Mouse (Mus musculus) ES-Bruce4 (cell line): Measurements from ENCODE around the gene Kcnq1. TPM values are rescaled to one million over a fixed set of nuclear protein-coding genes. Genes with fewer than 3 reads are reported as not detected.

Experiments used
- H3K27ac ChIP-seq: 2 replicates; pipeline ENCODE4 v1.5.1; 2012; ENCODE audit warnings: low read length, inconsistent platforms; ENCODE audit not compliant: insufficient read depth
- H3K27me3 ChIP-seq: 2 replicates; pipeline ENCODE4 v1.6.1; 2012; ENCODE audit warnings: mild to moderate bottlenecking, low read length, inconsistent platforms; ENCODE audit not compliant: control insufficient read depth, poor library complexity, insufficient read depth, severe bottlenecking
- H3K36me3 ChIP-seq: 2 replicates; pipeline ENCODE4 v1.6.1; 2012; ENCODE audit warnings: inconsistent platforms, mild to moderate bottlenecking, low read length, moderate library complexity; ENCODE audit not compliant: control insufficient read depth, poor library complexity, insufficient read depth, severe bottlenecking
- H3K4me1 ChIP-seq: one replicate; pipeline ENCODE4 v1.8.1; 2011; ENCODE audit warnings: low read length; ENCODE audit not compliant: control insufficient read depth, insufficient read depth
- H3K4me3 ChIP-seq: 2 replicates; pipeline ENCODE4 v1.5.1; 2011; ENCODE audit warnings: low read depth, mild to moderate bottlenecking, low read length
- H3K9ac ChIP-seq: 2 replicates; pipeline ENCODE4 v1.6.1; 2012; ENCODE audit warnings: low read depth, mild to moderate bottlenecking, inconsistent platforms; ENCODE audit not compliant: poor library complexity, severe bottlenecking
- H3K9me3 ChIP-seq: replicated peaks from 2 replicates; pipeline ENCODE4 v1.6.1; 2012; ENCODE audit warnings: mild to moderate bottlenecking, low read length, inconsistent platforms; ENCODE audit not compliant: control insufficient read depth, poor library complexity, insufficient read depth, severe bottlenecking
- CTCF ChIP-seq: IDR thresholded peaks from one replicate; pipeline ENCODE4 v1.8.1; 2011; ENCODE audit warnings: low read depth, low read length
- EP300 ChIP-seq: IDR thresholded peaks from 2 replicates; pipeline ENCODE4 v1.6.1; 2011; ENCODE audit warnings: low read depth, low read length; ENCODE audit not compliant: insufficient read depth
- POLR2A ChIP-seq: IDR thresholded peaks from one replicate; pipeline ENCODE4 v1.8.1; 2011; ENCODE audit warnings: low read length; ENCODE audit not compliant: insufficient read depth
- polyA plus RNA-seq: library from polyadenylated mRNA; stranded (reverse); fragments of >200 nt; gene quantifications from 2 replicates; pipeline ENCODE4 v1.2.4, GENCODE M21; 2011; ENCODE audit warnings: low read depth; ENCODE audit not compliant: missing spikeins, insufficient read depth, insufficient read length

The Kcnq1 gene
- polyA plus RNA-seq, 1 experiment: not detected

DNA sequence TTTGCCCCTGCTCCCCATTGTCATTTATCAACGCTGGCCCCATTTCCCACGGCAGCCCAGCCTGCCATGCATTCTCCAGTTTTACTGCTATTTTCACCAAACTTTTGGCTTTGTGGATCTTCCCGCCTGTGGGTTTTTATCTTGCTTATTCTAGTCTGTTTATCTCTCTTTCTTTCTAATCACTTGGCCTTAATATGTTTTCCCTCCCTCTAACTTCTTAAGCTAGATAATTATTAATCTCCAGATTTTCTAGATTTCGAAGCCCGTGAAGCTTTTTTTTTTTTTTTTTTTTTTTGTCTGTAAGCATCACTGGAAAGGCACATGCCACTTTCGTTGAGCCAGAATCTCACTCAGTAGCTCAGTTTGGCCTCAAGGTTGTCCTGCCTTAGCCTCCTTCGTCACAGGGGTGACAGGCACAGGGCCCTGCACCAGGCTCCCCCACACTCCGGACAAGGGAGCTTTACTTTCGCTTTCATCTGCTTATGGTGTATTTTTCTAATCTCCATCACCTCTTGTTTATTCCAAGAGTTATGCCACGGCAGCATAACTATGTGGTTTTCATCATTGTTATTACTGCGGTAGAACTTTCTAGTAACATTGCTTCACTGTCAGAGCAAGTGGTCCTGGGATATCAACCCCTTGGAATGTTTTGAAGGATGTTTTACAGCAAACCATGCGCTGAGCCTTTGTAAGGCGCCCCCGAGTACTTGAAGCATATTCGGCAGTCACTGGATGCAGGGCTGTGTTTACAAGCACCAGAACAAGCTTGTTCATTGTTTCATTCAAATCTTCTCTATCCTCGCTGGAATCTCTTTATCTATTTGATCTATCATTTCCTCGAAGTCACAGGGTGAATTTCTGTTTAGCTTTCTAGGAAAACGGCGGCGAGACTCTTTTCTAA is 261.5 kb downstream of the Kcnq1 start:
- no peak overlapping the region for H3K4me3 ChIP-seq
- no peak overlapping the region for H3K27ac ChIP-seq
- H3K4me1 ChIP-seq: no peaks in the 10 kb centered on the region
- no peaks in the 10 kb centered on the region for H3K36me3 ChIP-seq
- H3K27me3 ChIP-seq: no peaks in the 10 kb centered on the region
- TF ChIP-seq EP300 (no peak), POLR2A (no peak), CTCF (no peak)
- no peak overlapping the region for H3K9ac ChIP-seq
- H3K9me3 ChIP-seq: no peaks in the 10 kb centered on the region

DNA sequence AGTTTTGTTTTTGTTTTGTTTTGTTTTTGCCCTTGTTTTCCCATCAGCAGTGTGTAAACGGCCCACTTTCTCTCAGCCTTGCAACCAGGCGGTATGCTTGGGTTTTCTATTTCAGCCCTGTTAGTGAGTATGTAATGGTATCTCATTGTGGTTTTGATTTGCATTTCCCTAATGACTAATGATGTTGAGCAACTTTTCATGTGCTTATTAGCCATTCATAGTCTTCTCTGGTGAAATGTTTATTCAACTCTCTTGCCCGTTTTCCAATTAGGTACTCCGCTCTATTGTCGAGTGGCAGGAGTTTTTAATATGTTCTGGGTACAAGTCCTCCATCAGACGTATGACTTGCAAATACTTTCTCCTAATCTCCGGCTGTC is 262.1 kb downstream of the Kcnq1 start:
- Histone ChIP-seq H3K9ac (no peak overlapping the region), H3K27ac (no peak overlapping the region), H3K27me3 (no peaks in the 10 kb centered on the region), H3K4me3 (no peak overlapping the region), H3K36me3 (no peaks in the 10 kb centered on the region), H3K4me1 (no peaks in the 10 kb centered on the region), H3K9me3 (no peaks in the 10 kb centered on the region)
- no peak for TF ChIP-seq CTCF
- TF ChIP-seq EP300: no peak
- no peak for TF ChIP-seq POLR2A

DNA sequence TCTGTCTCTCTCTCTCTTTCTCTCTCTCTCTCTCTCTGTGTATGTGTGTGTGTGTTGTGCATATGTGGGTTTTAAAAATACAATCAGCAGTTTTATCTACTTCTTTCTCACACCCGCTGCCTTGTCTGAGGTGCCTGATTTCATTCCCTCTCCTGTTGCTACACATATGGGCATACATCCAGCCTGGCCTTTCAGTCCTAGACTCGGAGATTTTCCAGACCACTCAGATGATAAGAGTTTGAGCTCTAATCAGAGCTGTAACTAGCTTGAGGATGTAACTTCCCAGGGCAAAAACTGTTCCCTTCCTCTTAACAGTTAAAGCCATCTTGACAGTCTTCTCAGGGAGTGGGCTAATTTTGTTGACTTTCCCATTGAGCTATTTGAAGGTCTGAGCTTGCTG is 265.2 kb downstream of the Kcnq1 start:
- H3K27ac ChIP-seq: no peak overlapping the region
- no peaks in the 10 kb centered on the region for H3K9me3 ChIP-seq
- no peaks in the 10 kb centered on the region for H3K27me3 ChIP-seq
- no peak overlapping the region for H3K9ac ChIP-seq
- no peak overlapping the region for H3K4me3 ChIP-seq
- no peak for TF ChIP-seq POLR2A
- no peak for TF ChIP-seq CTCF
- TF ChIP-seq EP300: no peak
- no peaks in the 10 kb centered on the region for H3K4me1 ChIP-seq
- no peaks in the 10 kb centered on the region for H3K36me3 ChIP-seq

DNA sequence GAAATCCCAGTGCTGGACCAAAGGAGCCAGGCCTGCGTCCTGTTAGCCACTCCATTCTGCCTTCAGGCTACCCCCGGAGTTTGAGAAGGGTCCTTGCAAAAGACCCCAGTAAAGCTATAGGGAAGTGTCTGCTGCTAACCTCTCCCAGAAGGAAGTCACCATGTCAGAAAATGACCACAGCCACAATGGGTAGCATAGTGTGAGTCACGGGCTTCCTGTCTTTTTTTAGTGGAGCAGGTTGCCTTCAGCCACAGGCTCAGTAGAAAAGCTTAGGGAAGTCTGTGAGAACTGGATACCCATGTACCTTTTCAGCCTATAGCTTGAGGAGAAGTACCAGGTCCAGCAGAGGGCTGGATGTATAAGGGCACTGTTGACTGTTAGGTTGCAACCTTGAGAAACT is 267.1 kb downstream of the Kcnq1 start:
- H3K27ac ChIP-seq: no peak overlapping the region
- H3K36me3 ChIP-seq: no peaks in the 10 kb centered on the region
- no peaks in the 10 kb centered on the region for H3K27me3 ChIP-seq
- TF ChIP-seq CTCF (no peak), POLR2A (no peak), EP300 (no peak)
- no peaks in the 10 kb centered on the region for H3K4me1 ChIP-seq
- no peak overlapping the region for H3K4me3 ChIP-seq
- H3K9ac ChIP-seq: no peak overlapping the region
- no peaks in the 10 kb centered on the region for H3K9me3 ChIP-seq

DNA sequence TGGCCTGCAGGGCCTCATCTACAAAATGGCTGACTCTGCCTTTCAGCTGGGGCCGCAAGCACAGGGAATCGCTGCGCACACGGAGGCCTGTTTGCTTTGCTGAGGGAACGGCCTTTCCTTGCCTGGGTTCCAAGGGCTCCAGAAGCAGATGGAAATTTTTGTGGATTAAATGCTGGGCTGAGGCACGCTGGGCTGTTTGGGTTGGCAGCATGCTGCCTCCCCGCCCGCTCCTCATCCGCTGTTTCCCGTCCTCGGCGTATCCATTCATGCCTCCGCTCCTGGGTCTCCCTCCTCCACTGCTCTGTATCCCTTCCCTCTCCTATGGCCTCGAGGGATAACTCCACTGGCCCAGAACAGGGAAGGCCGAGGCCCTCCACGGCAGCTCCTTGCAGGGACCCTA is 269.8 kb downstream of the Kcnq1 start:
- H3K9ac ChIP-seq: no peak overlapping the region
- H3K27ac ChIP-seq: no peak overlapping the region
- H3K9me3 ChIP-seq: no peaks in the 10 kb centered on the region
- H3K27me3 ChIP-seq: no peaks in the 10 kb centered on the region
- TF ChIP-seq CTCF (no peak), EP300 (no peak), POLR2A (no peak)
- no peak overlapping the region for H3K4me3 ChIP-seq
- H3K36me3 ChIP-seq: no peaks in the 10 kb centered on the region
- H3K4me1 ChIP-seq: no peaks in the 10 kb centered on the region

DNA sequence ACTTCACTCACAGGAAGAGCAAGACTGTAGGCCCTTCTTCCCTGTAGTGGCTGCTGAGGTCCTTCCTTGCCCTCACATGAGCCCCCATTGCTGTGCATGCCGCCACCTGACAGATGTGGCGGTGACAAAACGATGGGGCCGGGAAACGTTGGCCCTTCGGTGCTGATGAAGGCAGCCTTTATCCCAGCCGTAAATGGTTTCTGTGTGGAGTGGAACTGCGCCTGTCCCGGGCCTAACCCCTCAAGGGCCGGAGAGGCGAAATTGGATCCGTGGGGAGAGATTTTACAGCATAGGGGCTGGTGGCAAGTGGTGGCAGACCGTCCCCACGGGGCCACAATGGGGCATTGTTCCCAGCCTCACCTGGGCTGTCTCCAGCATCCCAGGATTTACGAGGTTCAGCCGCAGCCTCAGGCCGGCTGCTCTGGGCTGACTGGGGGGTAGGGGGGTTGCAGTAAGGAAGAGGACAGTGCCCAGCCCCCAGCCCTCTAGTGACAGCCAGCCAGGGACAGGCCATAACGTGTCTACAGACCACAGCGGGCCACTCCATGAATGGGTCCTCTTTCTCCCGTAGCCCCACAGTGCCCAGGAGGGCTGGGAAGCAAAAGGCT is 274.4 kb downstream of the Kcnq1 start:
- Histone ChIP-seq H3K9me3 (no peaks in the 10 kb centered on the region), H3K27ac (no peak overlapping the region), H3K36me3 (no peaks in the 10 kb centered on the region), H3K4me3 (no peak overlapping the region), H3K27me3 (no peaks in the 10 kb centered on the region), H3K9ac (no peak overlapping the region), H3K4me1 (no peaks in the 10 kb centered on the region)
- TF ChIP-seq EP300 (no peak), CTCF (no peak), POLR2A (no peak)
